Mouse (Mus musculus): ENCODE data around the gene E2f2.
A peak's percentile ranks its signal among the peaks of the same experiment; 100 is the strongest.

E2f2 gene

DNA sequence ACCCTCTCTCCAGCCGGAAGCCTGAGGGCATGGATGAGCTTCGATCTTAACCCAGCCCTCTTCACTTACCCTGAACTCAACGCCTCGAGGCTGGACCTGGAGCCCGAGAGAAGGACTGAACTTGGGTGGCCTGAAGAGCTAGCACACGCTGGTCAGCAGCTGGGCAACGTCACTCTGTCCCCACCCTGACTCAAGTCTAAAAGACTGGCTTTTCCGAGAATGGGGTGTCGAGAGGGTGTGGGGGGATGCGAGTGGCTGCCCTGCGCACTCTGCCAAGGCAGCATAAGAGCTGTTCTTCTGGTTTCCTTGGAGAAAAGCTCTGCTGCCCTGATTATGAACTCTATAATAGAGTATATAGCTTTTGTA, 27.3 kb upstream of the E2f2 start:
- no peak for DNase-seq (ENCODE audit: low read depth, low spot score)

GRCm38 (mm10) chr4:136145362-136145885, 26.8 kb upstream of the E2f2 start:
- no peak for DNase-seq (ENCODE audit: low read depth, low spot score)

- no peak for DNase-seq (ENCODE audit: low read depth, low spot score)
Measured at GRCm38 (mm10) chr4:136145991-136146711, 26.0 kb upstream of the E2f2 start.

GRCm38 (mm10) chr4:136146712-136147154, 25.5 kb upstream of the E2f2 start:
- peak; percentile 84 for DNase-seq (ENCODE audit: low read depth, low spot score)

DNA sequence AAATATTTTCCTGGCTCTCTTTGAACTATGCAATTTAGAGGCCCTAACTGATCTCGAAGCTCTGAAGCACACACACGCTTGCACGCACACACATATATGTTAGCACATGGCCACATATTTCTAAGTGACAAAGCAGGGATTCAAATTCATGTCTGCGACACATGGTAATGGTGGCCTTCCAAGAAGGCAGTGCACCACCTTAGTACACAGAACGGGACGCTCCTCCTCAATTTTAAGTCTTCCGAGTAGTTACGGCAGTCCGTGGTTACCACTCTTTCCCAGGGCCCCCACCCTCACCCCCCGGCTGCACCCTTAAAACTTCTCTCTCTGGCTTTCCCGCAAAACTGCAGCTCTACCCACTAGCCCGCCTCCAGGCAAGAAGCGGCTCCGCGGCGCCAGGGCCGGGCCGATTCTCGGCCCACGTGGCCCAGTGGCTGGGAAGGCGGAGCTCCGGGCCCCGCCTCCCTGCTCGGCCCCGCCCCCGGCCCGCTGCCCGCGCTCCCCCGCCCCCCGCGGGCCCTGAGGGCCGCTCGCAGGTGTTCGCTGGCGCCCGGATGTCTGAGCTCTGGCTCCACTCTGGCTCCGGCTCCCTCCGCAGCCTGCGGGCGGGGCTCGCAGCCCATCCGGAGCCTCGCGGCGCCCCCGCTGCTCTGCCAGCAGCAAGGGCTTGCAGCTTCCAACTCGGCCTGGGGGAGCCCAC, 24.6 kb upstream of the E2f2 start:
- DNase-seq (ENCODE audit: low read depth, low spot score): no peak

GRCm38 (mm10) chr4:136148342-136149044, 23.7 kb upstream of the E2f2 start:
- DNase-seq (ENCODE audit: low read depth, low spot score): no peak

DNA sequence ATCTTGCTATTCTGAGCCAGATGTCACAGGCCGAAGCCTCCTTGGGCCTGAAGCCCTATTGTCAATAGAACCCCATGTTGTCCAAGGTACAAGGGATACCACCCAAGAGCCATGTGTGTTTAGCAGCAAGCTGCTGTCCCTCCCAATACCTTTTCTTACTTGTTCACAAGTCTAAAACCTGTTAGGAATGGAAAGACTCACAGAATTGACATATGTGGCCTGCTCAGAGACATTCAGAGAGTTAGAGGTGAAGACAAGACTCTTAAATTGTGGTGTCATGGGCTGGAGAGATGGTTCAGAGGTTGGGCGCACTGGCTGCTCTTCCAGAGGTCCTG, 23.2 kb upstream of the E2f2 start:
- no peak for DNase-seq (ENCODE audit: low read depth, low spot score)

DNA sequence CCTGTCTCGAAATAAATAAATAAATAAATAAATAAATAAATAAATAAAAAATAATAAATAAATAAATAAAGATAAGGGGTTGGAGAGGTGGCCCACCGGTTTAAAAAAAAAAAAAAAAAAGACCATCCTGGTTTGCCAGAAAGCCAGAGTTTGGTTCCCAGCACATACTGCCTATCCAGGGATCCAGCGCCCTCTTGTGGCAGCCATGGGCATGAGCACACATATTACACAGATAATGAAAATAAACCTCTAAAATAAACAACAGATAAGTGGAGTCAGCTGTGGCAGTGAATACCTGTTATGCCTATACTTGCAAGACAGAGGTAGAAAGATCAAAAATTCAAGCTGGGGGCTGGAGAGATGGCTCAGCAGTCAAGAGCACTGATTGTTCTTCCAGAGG, 22.5 kb upstream of the E2f2 start:
- DNase-seq (ENCODE audit: low read depth, low spot score): no peak

DNA sequence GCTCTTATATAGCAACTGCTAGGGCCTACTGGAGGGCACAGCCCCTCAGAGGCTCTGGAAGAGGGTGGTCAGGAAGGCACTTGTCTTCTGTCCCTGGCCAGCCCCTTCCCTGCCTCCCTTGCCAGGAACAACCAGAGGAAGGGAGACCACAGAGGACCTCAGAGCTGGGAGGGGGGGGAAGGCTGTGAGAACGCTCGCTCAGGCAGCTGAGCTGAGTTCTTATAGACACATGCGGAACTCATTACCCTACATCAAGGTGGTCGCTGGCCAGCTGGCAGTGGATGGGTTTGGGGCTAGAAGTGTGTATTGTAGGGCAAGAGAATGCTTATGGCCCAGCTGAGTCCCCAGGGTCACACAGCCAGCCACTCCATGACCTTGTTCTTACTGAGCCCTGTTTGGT, 21.6 kb upstream of the E2f2 start:
- DNase-seq (ENCODE audit: low read depth, low spot score): no peak

- no peak for DNase-seq (ENCODE audit: low read depth, low spot score)
Measured at GRCm38 (mm10) chr4:136152821-136153220, 19.4 kb upstream of the E2f2 start.

GRCm38 (mm10) chr4:136154462-136154861, 17.7 kb upstream of the E2f2 start:
- DNase-seq (ENCODE audit: low read depth, low spot score): no peak

GRCm38 (mm10) chr4:136158498-136158897, 13.7 kb upstream of the E2f2 start:
- DNase-seq (ENCODE audit: low read depth, low spot score): no peak

- no peak for DNase-seq (ENCODE audit: low read depth, low spot score)
Measured at GRCm38 (mm10) chr4:136159802-136160397, 12.3 kb upstream of the E2f2 start.

- no peak for DNase-seq (ENCODE audit: low read depth, low spot score)
Measured at GRCm38 (mm10) chr4:136163448-136163847, 8.7 kb upstream of the E2f2 start.

DNA sequence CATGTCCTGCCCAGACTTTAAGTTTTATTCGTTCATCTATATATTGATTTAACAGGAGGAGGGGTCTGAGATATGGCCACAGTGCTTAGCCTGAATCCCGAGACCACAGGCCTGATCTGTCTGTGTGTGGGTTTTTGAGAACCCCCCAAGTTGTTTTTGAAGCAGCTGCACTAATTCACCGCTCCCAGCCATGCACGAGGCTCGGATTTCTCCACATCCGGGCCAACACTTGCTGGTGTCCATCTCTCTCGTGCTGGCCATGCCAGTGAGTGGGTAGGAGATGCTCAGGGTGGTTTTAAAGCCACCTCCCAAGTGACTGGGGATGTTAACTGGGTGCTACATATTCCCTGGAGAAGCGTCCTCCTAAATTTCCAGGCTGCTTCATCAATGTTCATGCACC, 7.2 kb upstream of the E2f2 start:
- DNase-seq (ENCODE audit: low read depth, low spot score): no peak

DNA sequence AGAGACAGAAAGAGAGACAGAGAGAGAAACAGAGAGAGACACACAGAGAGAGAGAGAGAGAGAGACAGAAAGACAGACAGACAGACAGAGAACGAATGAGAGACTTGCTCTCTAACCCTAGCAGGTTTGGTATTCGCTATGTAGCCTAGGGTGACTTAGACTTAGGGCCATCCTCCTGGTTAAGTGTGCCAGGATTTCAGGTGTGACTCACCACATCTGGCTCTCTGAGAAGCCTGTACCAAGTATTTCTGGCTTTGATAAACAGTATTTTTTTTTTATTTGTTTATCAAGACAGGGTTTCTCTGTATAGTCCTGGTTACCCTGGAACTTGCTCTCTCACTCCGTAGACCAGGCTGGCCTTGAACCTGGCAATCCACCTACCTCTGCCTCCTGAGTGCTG, 4.5 kb upstream of the E2f2 start:
- DNase-seq (ENCODE audit: low read depth, low spot score): no peak

- DNase-seq (ENCODE audit: low read depth, low spot score): no peak
Measured at GRCm38 (mm10) chr4:136170401-136170800, 1.8 kb upstream of the E2f2 start.

GRCm38 (mm10) chr4:136171455-136171854, 739 bp upstream of the E2f2 start:
- DNase-seq (ENCODE audit: low read depth, low spot score): no peak

DNA sequence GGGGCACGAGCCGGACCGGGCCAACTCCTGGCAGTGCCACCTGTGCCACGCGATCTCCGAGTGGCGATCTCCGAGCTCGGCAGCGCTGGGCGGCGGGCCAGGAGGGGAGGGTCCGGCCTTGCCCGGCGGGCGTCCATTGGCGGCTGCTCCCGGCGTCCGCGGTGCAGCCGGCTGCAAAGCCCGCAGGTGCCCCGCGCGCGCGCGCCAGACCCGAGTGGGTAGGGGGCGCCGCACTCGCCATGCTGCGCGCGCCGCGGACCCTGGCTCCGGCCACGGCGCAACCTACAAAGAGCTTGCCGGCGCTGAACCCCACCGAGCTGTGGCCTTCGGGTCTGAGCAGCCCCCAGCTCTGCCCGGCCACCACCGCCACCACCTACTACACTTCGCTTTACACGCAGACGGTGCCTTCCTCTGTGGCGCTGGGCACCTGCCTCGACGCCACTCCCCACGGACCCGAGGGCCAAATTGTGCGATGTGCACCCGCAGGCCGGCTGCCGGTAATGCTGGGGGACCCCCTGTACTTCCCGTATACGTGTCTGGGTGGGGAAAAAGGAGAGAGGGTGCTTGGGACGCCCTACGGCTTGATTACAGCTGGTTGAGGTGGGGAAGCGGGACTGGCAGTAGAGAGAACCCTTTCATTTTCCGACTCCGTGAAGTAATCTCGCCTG, 482 bp downstream of the E2f2 start:
- DNase-seq (ENCODE audit: low read depth, low spot score): no peak

- DNase-seq (ENCODE audit: low read depth, low spot score): no peak
Measured at GRCm38 (mm10) chr4:136173210-136173715, 1.1 kb downstream of the E2f2 start.

Data from WW6 (cell line).